Mouse (Mus musculus) myocyte (in vitro differentiated cells): Measurements from ENCODE around the gene Brk1. TPM values are rescaled to one million over a fixed set of nuclear protein-coding genes. Genes with fewer than 3 reads are reported as not detected.

Experiments
- H3K27me3 ChIP-seq: one replicate; pipeline ENCODE4 v1.6.1; 2011; ENCODE audit not compliant: control insufficient read depth, insufficient read depth, insufficient read length
- H3K36me3 ChIP-seq: one replicate; pipeline ENCODE4 v1.6.1; 2011; ENCODE audit not compliant: control insufficient read depth, insufficient read depth
- H3K4me2 ChIP-seq: one replicate; pipeline ENCODE4 v1.6.1; 2011; ENCODE audit warnings: low read depth, control low read depth
- H3K4me3 ChIP-seq: one replicate; pipeline ENCODE4 v1.5.1; 2011; ENCODE audit warnings: mild to moderate bottlenecking, control low read depth, moderate library complexity
- H3K79me2 ChIP-seq: one replicate; pipeline ENCODE4 v1.6.1; 2011; ENCODE audit not compliant: control insufficient read depth, insufficient read depth
- H3ac ChIP-seq: one replicate; pipeline ENCODE4 v1.6.1; 2011; ENCODE audit not compliant: control insufficient read depth, insufficient read length
- CEBPB ChIP-seq: IDR thresholded peaks from 2 replicates; pipeline ENCODE4 v1.6.1; 2011; ENCODE audit warnings: mild to moderate bottlenecking, moderate library complexity; ENCODE audit not compliant: poor library complexity, insufficient read depth, severe bottlenecking
- E2F4 ChIP-seq: IDR thresholded peaks from one replicate; pipeline ENCODE4 v1.6.1; 2011; ENCODE audit warnings: mild to moderate bottlenecking, control low read depth, moderate library complexity; ENCODE audit not compliant: insufficient read depth
- MAX ChIP-seq: IDR thresholded peaks from one replicate; pipeline ENCODE4 v1.6.1; 2011; ENCODE audit warnings: low read depth, mild to moderate bottlenecking, control low read depth
- MYOD1 ChIP-seq, 3 experiments: IDR thresholded peaks; one replicate each; pipeline ENCODE4 v1.6.1; 2011; ENCODE audit warnings: control low read depth in 2 of 3, low read depth in 2 of 3, mild to moderate bottlenecking in 2 of 3, moderate library complexity in 1 of 3; ENCODE audit not compliant: insufficient read length in 2 of 3, control insufficient read depth in 1 of 3
- MYOG ChIP-seq, 3 experiments: IDR thresholded peaks; one replicate each; pipeline ENCODE4 v1.6.1; 2011; ENCODE audit warnings: control low read depth in 2 of 3, low read depth in 2 of 3, mild to moderate bottlenecking in 2 of 3; ENCODE audit not compliant: insufficient read length in 2 of 3, control insufficient read depth in 1 of 3, insufficient read depth in 1 of 3
- POLR2A ChIP-seq: IDR thresholded peaks from one replicate; pipeline ENCODE4 v1.6.1; 2011; ENCODE audit warnings: low read depth, mild to moderate bottlenecking, control low read depth, moderate library complexity; ENCODE audit not compliant: insufficient read length
- POLR2AphosphoS2 ChIP-seq: IDR thresholded peaks from one replicate; pipeline ENCODE4 v1.6.1; 2011; ENCODE audit warnings: low read depth, control low read depth; ENCODE audit not compliant: insufficient read length
- REST ChIP-seq: IDR thresholded peaks from one replicate; pipeline ENCODE4 v1.6.1; 2011; ENCODE audit warnings: mild to moderate bottlenecking, control low read depth, moderate library complexity; ENCODE audit not compliant: insufficient read depth, insufficient read length
- SRF ChIP-seq: IDR thresholded peaks from one replicate; pipeline ENCODE4 v1.6.1; 2011; ENCODE audit warnings: low read depth; ENCODE audit not compliant: control insufficient read depth, insufficient read length
- TCF12 ChIP-seq: IDR thresholded peaks from one replicate; pipeline ENCODE4 v1.6.1; 2011; ENCODE audit warnings: mild to moderate bottlenecking, control low read depth; ENCODE audit not compliant: poor library complexity, insufficient read depth, severe bottlenecking
- TCF3 ChIP-seq: IDR thresholded peaks from one replicate; pipeline ENCODE4 v1.6.1; 2011; ENCODE audit warnings: low read depth, control low read depth; ENCODE audit not compliant: insufficient read length
- USF1 ChIP-seq: IDR thresholded peaks from one replicate; pipeline ENCODE4 v1.6.1; 2011; ENCODE audit warnings: low read depth, mild to moderate bottlenecking, control low read depth, moderate library complexity
- polyA plus RNA-seq: library from polyadenylated mRNA; unstranded; fragments of >200 nt; fragmentation: generic; extraction: Trizol; gene quantifications from one replicate; pipeline ENCODE4 v1.2.1, GENCODE M21; 2012; ENCODE audit warnings: missing spikeins

The Brk1 gene
- polyA plus RNA-seq, 1 experiment = 199 TPM

- Histone ChIP-seq H3K79me2 (no peaks in the 10 kb centered on the region), H3K27me3 (no peaks in the 10 kb centered on the region), H3ac (no peak overlapping the region), H3K4me3 (no peak overlapping the region), H3K36me3 (peaks cover 25% of the 10 kb centered on the region), H3K4me2 (no peak overlapping the region)
- TF ChIP-seq USF1 (no peak), MYOG (IDR thresholded peaks at IDR 0.05; ENCODE audit: control insufficient read depth in 1 of 3, insufficient read depth in 1 of 3, insufficient read length in 2 of 3, low read depth in 2 of 3) (no peak), POLR2A (no peak)
Measured at GRCm38 (mm10) chr6:113632863-113633262, 28.3 kb downstream of the Brk1 start.

- H3K36me3 ChIP-seq = no peaks in the 10 kb centered on the region
- TF ChIP-seq POLR2AphosphoS2 = peak; percentile 82
- peak; percentile 20 for TF ChIP-seq SRF
- peak in 2 of 3 experiments; percentile 46 to 62 for TF ChIP-seq MYOG (IDR thresholded peaks at IDR 0.05; ENCODE audit: control insufficient read depth in 1 of 3, insufficient read depth in 1 of 3, insufficient read length in 2 of 3, low read depth in 2 of 3)
- TF ChIP-seq CEBPB = no peak
- no peak for TF ChIP-seq MAX
- no peak for TF ChIP-seq REST
- TF ChIP-seq TCF12 = no peak
- no peak for TF ChIP-seq TCF3
- no peak for TF ChIP-seq E2F4
- TF ChIP-seq USF1 = no peak
- TF ChIP-seq MYOD1 (IDR thresholded peaks at IDR 0.05; ENCODE audit: control insufficient read depth in 1 of 3, insufficient read length in 2 of 3, low read depth in 2 of 3) = peak in 2 of 3 experiments; percentile 36 to 43
- TF ChIP-seq POLR2A = peak; percentile 94
- peak within 1 kb of the TSS; percentile 68 for H3K4me2 ChIP-seq
- H3K4me3 ChIP-seq = peak within 1 kb of the TSS; percentile 29
- peaks cover 7% of the 10 kb centered on the region for H3K79me2 ChIP-seq
- peak within 1 kb of the TSS; percentile 0 for H3ac ChIP-seq
- no peaks in the 10 kb centered on the region for H3K27me3 ChIP-seq
Measured at GRCm38 (mm10) chr6:113638302-113639040, 33.9 kb downstream of the Brk1 start, which contains the start of gene Irak2. Gene Irak2 (plus strand): TSS chr6:113638467.

- H3ac ChIP-seq = no peak overlapping the region
- no peak for TF ChIP-seq CEBPB
- TF ChIP-seq TCF12 = no peak
- no peak for TF ChIP-seq MYOD1 (IDR thresholded peaks at IDR 0.05; ENCODE audit: control insufficient read depth in 1 of 3, insufficient read length in 2 of 3, low read depth in 2 of 3)
- no peak for TF ChIP-seq TCF3
- no peaks in the 10 kb centered on the region for H3K36me3 ChIP-seq
- H3K27me3 ChIP-seq = no peaks in the 10 kb centered on the region
- peak overlapping the region; percentile 15 for H3K4me2 ChIP-seq
- peaks cover 7% of the 10 kb centered on the region for H3K79me2 ChIP-seq
- H3K4me3 ChIP-seq = peak overlapping the region; percentile 29
Measured at GRCm38 (mm10) chr6:113639201-113639600, 34.6 kb downstream of the Brk1 start.

GRCm38 (mm10) chr6:113642605-113643004 lies 38.0 kb downstream of the Brk1 start:
- no peak overlapping the region for H3K4me2 ChIP-seq
- H3ac ChIP-seq = no peak overlapping the region
- TF ChIP-seq E2F4 (no peak), REST (no peak), CEBPB (no peak), TCF3 (no peak)
- H3K4me3 ChIP-seq = no peak overlapping the region
- H3K79me2 ChIP-seq = peaks cover 7% of the 10 kb centered on the region
- H3K27me3 ChIP-seq = no peaks in the 10 kb centered on the region
- H3K36me3 ChIP-seq = no peaks in the 10 kb centered on the region

- TF ChIP-seq TCF12 (no peak), E2F4 (no peak), REST (no peak), MYOG (IDR thresholded peaks at IDR 0.05; ENCODE audit: control insufficient read depth in 1 of 3, insufficient read depth in 1 of 3, insufficient read length in 2 of 3, low read depth in 2 of 3) (no peak), MYOD1 (IDR thresholded peaks at IDR 0.05; ENCODE audit: control insufficient read depth in 1 of 3, insufficient read length in 2 of 3, low read depth in 2 of 3) (no peak), MAX (no peak), POLR2A (no peak), USF1 (no peak), SRF (no peak), CEBPB (no peak), TCF3 (no peak), POLR2AphosphoS2 (no peak)
Measured at GRCm38 (mm10) chr6:113643021-113643420, 38.4 kb downstream of the Brk1 start.

More at GRCm38 (mm10) chr6:113643021-113643420, 38.4 kb downstream of the Brk1 start:
- H3K36me3 ChIP-seq = no peaks in the 10 kb centered on the region
- H3ac ChIP-seq = no peak overlapping the region
- H3K79me2 ChIP-seq = peaks cover 7% of the 10 kb centered on the region
- no peaks in the 10 kb centered on the region for H3K27me3 ChIP-seq
- H3K4me3 ChIP-seq = no peak overlapping the region
- no peak overlapping the region for H3K4me2 ChIP-seq
